Mouse (Mus musculus) liver, embryonic 11.5 days (tissue): ENCODE data around the gene Wfikkn2. TPM values are rescaled to one million over a fixed set of nuclear protein-coding genes. Genes with fewer than 3 reads are reported as not detected.
"Not testable (repeated sequence)": the region's sequence is repeated elsewhere in the genome, so short reads cannot be mapped to it uniquely, and the experiment has no call there.

Source experiments
- ATAC-seq: fragments of 200-750 bp; cut with Nextera tagmentation; replicated peaks from 2 replicates; pipeline ENCODE4 v1.8.0; 2017; ENCODE audit warnings: moderate number of reproducible peaks, mild to moderate bottlenecking, moderate TSS enrichment, moderate library complexity; ENCODE audit not compliant: low FRiP score
- DNase-seq: peaks from one replicate; pipeline ENCODE4 v3.0.0-alpha.2; 2017; ENCODE audit warnings: low spot score
- H3K27ac ChIP-seq: fragments of 300-500 bp; sonication (generic); 2 replicates; pipeline ENCODE4 v1.5.1; 2014; ENCODE audit warnings: mild to moderate bottlenecking, low read depth, low read length, control low read depth
- H3K27me3 ChIP-seq: fragments of 300-500 bp; sonication (generic); replicated peaks from 2 replicates; pipeline ENCODE4 v1.6.1; 2014; ENCODE audit warnings: low read length, mixed read lengths; ENCODE audit not compliant: control insufficient read depth, insufficient read depth
- H3K36me3 ChIP-seq: fragments of 300-500 bp; sonication (generic); 2 replicates; pipeline ENCODE4 v1.6.1; 2014; ENCODE audit warnings: mild to moderate bottlenecking, low read length, moderate library complexity, mixed read lengths; ENCODE audit not compliant: control insufficient read depth, insufficient read depth
- H3K4me1 ChIP-seq: fragments of 300-500 bp; sonication (generic); replicated peaks from 2 replicates; pipeline ENCODE4 v1.6.1; 2014; ENCODE audit warnings: low read length, mixed read lengths; ENCODE audit not compliant: control insufficient read depth, insufficient read depth
- H3K4me2 ChIP-seq: fragments of 300-500 bp; sonication (generic); 2 replicates; pipeline ENCODE4 v1.6.1; 2014; ENCODE audit warnings: mild to moderate bottlenecking, control low read depth, moderate library complexity
- H3K4me3 ChIP-seq: fragments of 300-500 bp; sonication (generic); 2 replicates; pipeline ENCODE4 v1.5.1; 2014; ENCODE audit warnings: low read depth, low read length, control low read depth
- H3K9ac ChIP-seq: fragments of 300-500 bp; sonication (generic); 2 replicates; pipeline ENCODE4 v1.6.1; 2014; ENCODE audit warnings: low read depth, low read length, control low read depth
- H3K9me3 ChIP-seq: fragments of 300-500 bp; sonication (generic); 2 replicates; pipeline ENCODE4 v1.6.1; 2016; ENCODE audit warnings: low read length, inconsistent platforms, mixed read lengths; ENCODE audit not compliant: control insufficient read depth
- WGBS: fragments of 180-500 bp; shearing (Covaris S2); extraction: QIAGEN DNeasy Blood & Tissue Kit; methylation state at CpG from one replicate; pipeline ENCODE4 v1.1.7; 2014; 5-methylcytosine and 5-hydroxymethylcytosine counted together
- polyA plus RNA-seq: library from polyadenylated mRNA; unstranded; fragments of >200 nt; fragmentation: Nextera tagmentation; extraction: Ambion mirVana; gene quantifications from 2 replicates; pipeline ENCODE4 v1.2.1, GENCODE M21; 2014

Wfikkn2 gene
- polyA plus RNA-seq, 1 experiment from 2014 or later: 0.36 TPM

GRCm38 (mm10) chr11:94268761-94269160, 23.0 kb upstream of the Wfikkn2 start:
- Histone ChIP-seq H3K4me1 (peaks cover 10% of the 10 kb centered on the region), H3K27ac (no peak overlapping the region), H3K9me3 (no peaks in the 10 kb centered on the region), H3K4me2 (no peak overlapping the region), H3K4me3 (no peak overlapping the region), H3K9ac (no peak overlapping the region), H3K36me3 (no peaks in the 10 kb centered on the region), H3K27me3 (no peaks in the 10 kb centered on the region)
- DNase-seq (no peak), ATAC-seq (no peak)

- not testable (repeated sequence) for DNase-seq, H3K27me3 ChIP-seq, H3K36me3 ChIP-seq, H3K4me2 ChIP-seq, ATAC-seq, H3K9me3 ChIP-seq, H3K4me3 ChIP-seq, H3K27ac ChIP-seq, H3K9ac ChIP-seq
- 39% methylated on average over 3 of the region's 3 CpGs for WGBS
- peaks cover 20% of the 10 kb centered on the region for H3K4me1 ChIP-seq
These were observed 20.4 kb upstream of the Wfikkn2 start for GRCm38 (mm10) chr11:94266155-94266554.

GRCm38 (mm10) chr11:94265134-94265785, 19.5 kb upstream of the Wfikkn2 start:
- Histone ChIP-seq H3K27ac (peak overlapping the region; percentile 64), H3K4me3 (peak overlapping the region; percentile 36), H3K4me1 (peaks cover 21% of the 10 kb centered on the region), H3K9ac (peak overlapping the region; percentile 39), H3K36me3 (no peaks in the 10 kb centered on the region), H3K4me2 (peak overlapping the region; percentile 65), H3K27me3 (no peaks in the 10 kb centered on the region), H3K9me3 (no peaks in the 10 kb centered on the region)
- DNase-seq (peak; percentile 75), ATAC-seq (peak; percentile 66)
- WGBS: 2% methylated on average over 18 of the region's 18 CpGs

- Histone ChIP-seq H3K4me3 (no peak overlapping the region), H3K27me3 (no peaks in the 10 kb centered on the region), H3K9ac (no peak overlapping the region), H3K4me1 (peaks cover 19% of the 10 kb centered on the region), H3K27ac (peak overlapping the region; percentile 50; the same call in 1 of the 2 replicates), H3K9me3 (no peaks in the 10 kb centered on the region), H3K36me3 (no peaks in the 10 kb centered on the region), H3K4me2 (no peak overlapping the region)
- DNase-seq (no peak), ATAC-seq (peak; percentile 88)
- 50% methylated on average over 6 of the region's 6 CpGs for WGBS
These were observed 16.0 kb upstream of the Wfikkn2 start for GRCm38 (mm10) chr11:94261585-94262370.

GRCm38 (mm10) chr11:94259814-94260213, 14.0 kb upstream of the Wfikkn2 start:
- no peaks in the 10 kb centered on the region for H3K9me3 ChIP-seq
- H3K9ac ChIP-seq: no peak overlapping the region
- H3K27ac ChIP-seq: no peak overlapping the region
- no peak overlapping the region for H3K4me2 ChIP-seq
- no peak overlapping the region for H3K4me3 ChIP-seq
- H3K4me1 ChIP-seq: peaks cover 16% of the 10 kb centered on the region
- DNase-seq: no peak
- 65% methylated on average over 4 of the region's 4 CpGs for WGBS
- no peaks in the 10 kb centered on the region for H3K27me3 ChIP-seq
- ATAC-seq: no peak
- H3K36me3 ChIP-seq: no peaks in the 10 kb centered on the region

GRCm38 (mm10) chr11:94257987-94258386, 12.2 kb upstream of the Wfikkn2 start:
- no peak for ATAC-seq
- H3K27ac ChIP-seq: no peak overlapping the region
- DNase-seq: no peak

GRCm38 (mm10) chr11:94255733-94256132, 9.9 kb upstream of the Wfikkn2 start:
- DNase-seq (no peak), ATAC-seq (no peak)
- H3K4me3 ChIP-seq: no peak overlapping the region
- no peak overlapping the region for H3K27ac ChIP-seq
- no peak overlapping the region for H3K9ac ChIP-seq
- H3K4me1 ChIP-seq: no peaks in the 10 kb centered on the region
- 79% methylated on average over 5 of the region's 5 CpGs for WGBS
- H3K4me2 ChIP-seq: no peak overlapping the region
- H3K9me3 ChIP-seq: no peaks in the 10 kb centered on the region
- no peaks in the 10 kb centered on the region for H3K27me3 ChIP-seq
- H3K36me3 ChIP-seq: no peaks in the 10 kb centered on the region

More at GRCm38 (mm10) chr11:94257987-94258386, 12.2 kb upstream of the Wfikkn2 start:
- H3K36me3 ChIP-seq: no peaks in the 10 kb centered on the region
- peaks cover 14% of the 10 kb centered on the region for H3K4me1 ChIP-seq
- H3K27me3 ChIP-seq: no peaks in the 10 kb centered on the region
- WGBS: 80% methylated on average over 14 of the region's 14 CpGs
- no peak overlapping the region for H3K4me3 ChIP-seq
- H3K9ac ChIP-seq: no peak overlapping the region
- H3K4me2 ChIP-seq: no peak overlapping the region
- no peaks in the 10 kb centered on the region for H3K9me3 ChIP-seq

GRCm38 (mm10) chr11:94253691-94254090, 7.9 kb upstream of the Wfikkn2 start:
- Histone ChIP-seq H3K27ac (no peak overlapping the region), H3K9me3 (no peaks in the 10 kb centered on the region), H3K4me1 (no peaks in the 10 kb centered on the region), H3K9ac (no peak overlapping the region), H3K36me3 (no peaks in the 10 kb centered on the region), H3K27me3 (no peaks in the 10 kb centered on the region), H3K4me3 (no peak overlapping the region), H3K4me2 (no peak overlapping the region)
- 70% methylated on average over 10 of the region's 10 CpGs for WGBS
- ATAC-seq (no peak), DNase-seq (no peak)

GRCm38 (mm10) chr11:94253156-94253555, 7.4 kb upstream of the Wfikkn2 start:
- H3K27me3 ChIP-seq: no peaks in the 10 kb centered on the region

More at GRCm38 (mm10) chr11:94253156-94253555, 7.4 kb upstream of the Wfikkn2 start:
- no peak for DNase-seq
- no peak overlapping the region for H3K9ac ChIP-seq
- no peaks in the 10 kb centered on the region for H3K9me3 ChIP-seq
- ATAC-seq: no peak
- no peaks in the 10 kb centered on the region for H3K36me3 ChIP-seq
- no peak overlapping the region for H3K4me2 ChIP-seq
- H3K4me1 ChIP-seq: no peaks in the 10 kb centered on the region
- H3K4me3 ChIP-seq: no peak overlapping the region
- 70% methylated on average over 9 of the region's 9 CpGs for WGBS
- no peak overlapping the region for H3K27ac ChIP-seq
